Mouse (Mus musculus): ENCODE results near the gene Gm20388. TPM values are rescaled to one million over a fixed set of nuclear protein-coding genes. Genes with fewer than 3 reads are reported as not detected.

The Gm20388 gene
- polyA plus RNA-seq, 1 experiment from 2014 or later, result not detected

GRCm38 (mm10) chr8:122912150-122912549, 3001.5 kb downstream of the Gm20388 start:
- no peaks in the 10 kb centered on the region for H3K4me1 ChIP-seq (replicated peaks; ENCODE audit: control insufficient read depth, insufficient read depth, low read length)
- 81% methylated on average over 3 of the region's 3 CpGs for WGBS
- ATAC-seq (ENCODE audit: low FRiP score) (no peak), DNase-seq (ENCODE audit: low spot score) (no peak)
- H3K4me2 ChIP-seq (replicated peaks), result no peak overlapping the region
- no peak overlapping the region for H3K4me3 ChIP-seq (replicated peaks; ENCODE audit: low read length)
- no peak overlapping the region for H3K9ac ChIP-seq
- H3K36me3 ChIP-seq (replicated peaks; ENCODE audit: control insufficient read depth, insufficient read depth), result peaks cover 41% of the 10 kb centered on the region
- H3K27me3 ChIP-seq (ENCODE audit: control insufficient read depth, insufficient read depth, low read length), result no peaks in the 10 kb centered on the region
- H3K9me3 ChIP-seq (ENCODE audit: control insufficient read depth, low read length), result no peaks in the 10 kb centered on the region
- no peak overlapping the region for H3K27ac ChIP-seq

- Histone ChIP-seq H3K36me3 (replicated peaks; ENCODE audit: control insufficient read depth, insufficient read depth) (peaks cover 33% of the 10 kb centered on the region), H3K9me3 (ENCODE audit: control insufficient read depth, low read length) (no peaks in the 10 kb centered on the region), H3K9ac (no peak overlapping the region), H3K27ac (no peak overlapping the region), H3K27me3 (ENCODE audit: control insufficient read depth, insufficient read depth, low read length) (no peaks in the 10 kb centered on the region), H3K4me1 (replicated peaks; ENCODE audit: control insufficient read depth, insufficient read depth, low read length) (peaks cover 6% of the 10 kb centered on the region; the same call in 1 of the 2 replicates), H3K4me3 (replicated peaks; ENCODE audit: low read length) (no peak overlapping the region), H3K4me2 (replicated peaks) (no peak overlapping the region)
- DNase-seq (ENCODE audit: low spot score) (no peak), ATAC-seq (ENCODE audit: low FRiP score) (no peak)
- 78% methylated on average over 4 of the region's 4 CpGs for WGBS
These were observed 3002.2 kb downstream of the Gm20388 start for GRCm38 (mm10) chr8:122912871-122913270.

- 85% methylated on average over 3 of the region's 3 CpGs for WGBS
- H3K4me2 ChIP-seq (replicated peaks), result no peak overlapping the region
- H3K27ac ChIP-seq, result no peak overlapping the region
- DNase-seq (ENCODE audit: low spot score), result no peak
- ATAC-seq (ENCODE audit: low FRiP score), result no peak
- H3K4me3 ChIP-seq (replicated peaks; ENCODE audit: low read length), result no peak overlapping the region
- H3K9me3 ChIP-seq (ENCODE audit: control insufficient read depth, low read length), result no peaks in the 10 kb centered on the region
- H3K9ac ChIP-seq, result no peak overlapping the region
- peaks cover 23% of the 10 kb centered on the region for H3K4me1 ChIP-seq (replicated peaks; ENCODE audit: control insufficient read depth, insufficient read depth, low read length)
- H3K27me3 ChIP-seq (ENCODE audit: control insufficient read depth, insufficient read depth, low read length), result no peaks in the 10 kb centered on the region
- peaks cover 28% of the 10 kb centered on the region for H3K36me3 ChIP-seq (replicated peaks; ENCODE audit: control insufficient read depth, insufficient read depth)
These were observed 3006.1 kb downstream of the Gm20388 start for GRCm38 (mm10) chr8:122916766-122917165.

- no peak overlapping the region for H3K27ac ChIP-seq
- no peak for DNase-seq (ENCODE audit: low spot score)
- peaks cover 28% of the 10 kb centered on the region for H3K36me3 ChIP-seq (replicated peaks; ENCODE audit: control insufficient read depth, insufficient read depth)
- H3K27me3 ChIP-seq (ENCODE audit: control insufficient read depth, insufficient read depth, low read length), result no peaks in the 10 kb centered on the region
- peaks cover 23% of the 10 kb centered on the region for H3K4me1 ChIP-seq (replicated peaks; ENCODE audit: control insufficient read depth, insufficient read depth, low read length)
- H3K4me2 ChIP-seq (replicated peaks), result no peak overlapping the region
- WGBS, result 67% methylated on average over 11 of the region's 11 CpGs
- H3K9me3 ChIP-seq (ENCODE audit: control insufficient read depth, low read length), result no peaks in the 10 kb centered on the region
- no peak for ATAC-seq (ENCODE audit: low FRiP score)
- H3K4me3 ChIP-seq (replicated peaks; ENCODE audit: low read length), result no peak overlapping the region
- no peak overlapping the region for H3K9ac ChIP-seq
These were observed 3007.1 kb downstream of the Gm20388 start for GRCm38 (mm10) chr8:122917531-122918392.

- Histone ChIP-seq H3K4me3 (replicated peaks; ENCODE audit: low read length) (no peak overlapping the region), H3K9ac (no peak overlapping the region), H3K27me3 (ENCODE audit: control insufficient read depth, insufficient read depth, low read length) (no peaks in the 10 kb centered on the region), H3K9me3 (ENCODE audit: control insufficient read depth, low read length) (no peaks in the 10 kb centered on the region), H3K36me3 (replicated peaks; ENCODE audit: control insufficient read depth, insufficient read depth) (peaks cover 20% of the 10 kb centered on the region), H3K4me1 (replicated peaks; ENCODE audit: control insufficient read depth, insufficient read depth, low read length) (peaks cover 23% of the 10 kb centered on the region), H3K4me2 (replicated peaks) (no peak overlapping the region), H3K27ac (no peak overlapping the region)
- ATAC-seq (ENCODE audit: low FRiP score) (no peak), DNase-seq (ENCODE audit: low spot score) (no peak)
- WGBS, result 72% methylated on average over 7 of the region's 7 CpGs
These were observed 3007.9 kb downstream of the Gm20388 start for GRCm38 (mm10) chr8:122918438-122919107.

- peak overlapping the region; percentile 64 for H3K27ac ChIP-seq
- no peak overlapping the region for H3K4me2 ChIP-seq (replicated peaks)
- H3K9me3 ChIP-seq (ENCODE audit: control insufficient read depth, low read length), result no peaks in the 10 kb centered on the region
- H3K9ac ChIP-seq, result 0 out of 2 replicates have a peak overlapping the region, but pooled peaks have one; percentile 16
- DNase-seq (ENCODE audit: low spot score) (no peak), ATAC-seq (ENCODE audit: low FRiP score) (no peak)
- 57% methylated on average over 7 of the region's 7 CpGs for WGBS
- peaks cover 28% of the 10 kb centered on the region for H3K4me1 ChIP-seq (replicated peaks; ENCODE audit: control insufficient read depth, insufficient read depth, low read length)
- no peak overlapping the region for H3K4me3 ChIP-seq (replicated peaks; ENCODE audit: low read length)
- H3K27me3 ChIP-seq (ENCODE audit: control insufficient read depth, insufficient read depth, low read length), result no peaks in the 10 kb centered on the region
- no peaks in the 10 kb centered on the region for H3K36me3 ChIP-seq (replicated peaks; ENCODE audit: control insufficient read depth, insufficient read depth)
These were observed 3010.2 kb downstream of the Gm20388 start for GRCm38 (mm10) chr8:122920890-122921289.

- no peak overlapping the region for H3K27ac ChIP-seq
- no peaks in the 10 kb centered on the region for H3K27me3 ChIP-seq (ENCODE audit: control insufficient read depth, insufficient read depth, low read length)
- ATAC-seq (ENCODE audit: low FRiP score) (no peak), DNase-seq (ENCODE audit: low spot score) (no peak)
- H3K4me1 ChIP-seq (replicated peaks; ENCODE audit: control insufficient read depth, insufficient read depth, low read length), result peaks cover 22% of the 10 kb centered on the region
- no peak overlapping the region for H3K4me3 ChIP-seq (replicated peaks; ENCODE audit: low read length)
- H3K9me3 ChIP-seq (ENCODE audit: control insufficient read depth, low read length), result no peaks in the 10 kb centered on the region
- 91% methylated on average over 3 of the region's 3 CpGs for WGBS
- no peak overlapping the region for H3K9ac ChIP-seq
- no peaks in the 10 kb centered on the region for H3K36me3 ChIP-seq (replicated peaks; ENCODE audit: control insufficient read depth, insufficient read depth)
- no peak overlapping the region for H3K4me2 ChIP-seq (replicated peaks)
These were observed 3012.3 kb downstream of the Gm20388 start for GRCm38 (mm10) chr8:122922945-122923344.

- Histone ChIP-seq H3K4me1 (replicated peaks; ENCODE audit: control insufficient read depth, insufficient read depth, low read length) (peaks cover 21% of the 10 kb centered on the region), H3K4me3 (replicated peaks; ENCODE audit: low read length) (no peak overlapping the region), H3K9me3 (ENCODE audit: control insufficient read depth, low read length) (no peaks in the 10 kb centered on the region), H3K4me2 (replicated peaks) (no peak overlapping the region), H3K9ac (no peak overlapping the region), H3K27me3 (ENCODE audit: control insufficient read depth, insufficient read depth, low read length) (no peaks in the 10 kb centered on the region), H3K36me3 (replicated peaks; ENCODE audit: control insufficient read depth, insufficient read depth) (no peaks in the 10 kb centered on the region), H3K27ac (no peak overlapping the region)
- 51% methylated on average over 7 of the region's 7 CpGs for WGBS
- DNase-seq (ENCODE audit: low spot score), result no peak
- no peak for ATAC-seq (ENCODE audit: low FRiP score)
These were observed 3012.9 kb downstream of the Gm20388 start for GRCm38 (mm10) chr8:122923431-122924090.

- no peak overlapping the region for H3K4me3 ChIP-seq (replicated peaks; ENCODE audit: low read length)
- WGBS, result 76% methylated on average over 6 of the region's 6 CpGs
- H3K27me3 ChIP-seq (ENCODE audit: control insufficient read depth, insufficient read depth, low read length), result no peaks in the 10 kb centered on the region
- no peak overlapping the region for H3K9ac ChIP-seq
- DNase-seq (ENCODE audit: low spot score) (no peak), ATAC-seq (ENCODE audit: low FRiP score) (no peak)
- H3K36me3 ChIP-seq (replicated peaks; ENCODE audit: control insufficient read depth, insufficient read depth), result no peaks in the 10 kb centered on the region
- H3K4me1 ChIP-seq (replicated peaks; ENCODE audit: control insufficient read depth, insufficient read depth, low read length), result peaks cover 21% of the 10 kb centered on the region
- no peak overlapping the region for H3K4me2 ChIP-seq (replicated peaks)
- no peak overlapping the region for H3K27ac ChIP-seq
- H3K9me3 ChIP-seq (ENCODE audit: control insufficient read depth, low read length), result no peaks in the 10 kb centered on the region
These were observed 3013.4 kb downstream of the Gm20388 start for GRCm38 (mm10) chr8:122924091-122924490.
